Mouse (Mus musculus): ENCODE measurements around the gene Abcg1. TPM values are rescaled to one million over a fixed set of nuclear protein-coding genes. Genes with fewer than 3 reads are reported as not detected.

Gene Abcg1
- total RNA-seq, 2 experiments from 2014 or later, result 3.8 to 6.0 TPM

- intact Hi-C loops (cut with DNase I), result loop anchor here (5.0 kb wide), 1 partner anchor 43 kb away; no protein-coding TSS in a partner anchor
- DNase-seq (ENCODE audit: low spot score), result no peak
These were observed 17.2 kb downstream of the Abcg1 start for GRCm38 (mm10) chr17:31074666-31075065.

- DNase-seq (ENCODE audit: low spot score), result no peak
- intact Hi-C loops (cut with DNase I), result loop anchor here (5.0 kb wide), 1 partner anchor 42 kb away; no protein-coding TSS in a partner anchor
These were observed 18.0 kb downstream of the Abcg1 start for GRCm38 (mm10) chr17:31075471-31075870.

DNA sequence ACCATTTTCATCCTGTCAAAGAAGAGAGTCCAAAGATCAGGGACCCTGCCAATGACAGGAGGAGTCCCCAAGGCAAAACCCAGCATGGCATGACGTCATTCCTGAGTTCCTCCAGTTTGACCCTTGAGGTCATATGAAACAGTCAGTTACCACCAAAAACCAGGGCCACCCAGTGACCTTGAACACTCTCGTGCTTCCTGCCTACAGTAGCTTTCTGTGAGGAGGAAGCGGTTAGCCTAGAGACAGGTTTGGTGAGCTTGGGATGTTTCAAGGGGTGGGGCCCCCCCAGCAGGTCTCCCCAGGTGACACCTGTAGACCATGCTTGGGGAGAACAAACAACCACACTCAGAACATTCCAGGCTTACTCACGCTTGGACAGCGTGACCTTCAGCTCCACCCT is 20.1 kb downstream of the Abcg1 start:
- intact Hi-C loops (cut with DNase I), result loop anchor here (5.0 kb wide), 1 partner anchor 40 kb away; no protein-coding TSS in a partner anchor
- DNase-seq (ENCODE audit: low spot score), result no peak

GRCm38 (mm10) chr17:31078581-31078980 is 21.1 kb downstream of the Abcg1 start:
- no peak for DNase-seq (ENCODE audit: low spot score)
- intact Hi-C loops (cut with DNase I), result loop anchor here (5.0 kb wide), 1 partner anchor 39 kb away; no protein-coding TSS in a partner anchor

DNA sequence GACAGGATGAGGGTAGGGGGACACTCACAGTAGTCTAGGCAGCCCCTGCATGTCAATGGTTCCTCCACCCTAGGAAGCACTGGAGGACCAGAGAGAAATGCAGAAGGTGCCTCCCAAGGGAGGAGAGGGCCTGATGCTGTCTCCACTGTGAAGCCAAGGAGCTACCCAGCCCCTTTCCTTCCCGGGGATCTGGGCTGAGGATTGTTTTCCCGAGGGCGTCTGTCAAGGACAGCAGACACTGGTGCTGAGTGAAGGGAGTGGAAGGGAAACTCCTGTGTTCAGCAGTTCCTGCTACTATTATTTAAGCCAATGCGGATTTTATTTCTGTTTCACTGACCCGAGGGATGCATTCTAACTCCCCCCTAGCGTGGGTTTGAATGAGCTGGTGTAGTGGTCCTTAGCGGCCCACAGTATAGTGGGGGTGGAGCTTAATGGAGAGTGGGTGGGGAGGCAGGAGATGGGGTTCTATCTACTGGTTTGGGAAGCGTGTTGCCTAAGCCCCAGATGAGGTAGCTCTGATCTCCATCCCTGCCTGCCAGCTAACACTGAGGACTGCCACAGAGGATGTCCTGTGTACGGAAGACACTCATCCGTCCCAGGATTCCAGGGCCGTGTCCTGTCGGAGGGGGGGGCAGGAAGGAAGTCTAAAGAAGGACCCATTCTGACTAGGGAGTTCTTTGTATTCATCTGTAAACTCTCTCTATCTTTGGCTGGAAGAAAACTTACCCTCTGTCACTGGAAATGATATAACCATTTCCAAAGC is 21.8 kb downstream of the Abcg1 start:
- DNase-seq (ENCODE audit: low spot score), result no peak
- intact Hi-C loops (cut with DNase I), result loop anchor here (1.0 to 5.0 kb wide), 2 partner anchors 19 to 38 kb away; no protein-coding TSS in a partner anchor

GRCm38 (mm10) chr17:31082296-31083078 is 25.0 kb downstream of the Abcg1 start:
- intact Hi-C loops (cut with DNase I), result no loop called here
- DNase-seq (ENCODE audit: low spot score), result no peak

DNA sequence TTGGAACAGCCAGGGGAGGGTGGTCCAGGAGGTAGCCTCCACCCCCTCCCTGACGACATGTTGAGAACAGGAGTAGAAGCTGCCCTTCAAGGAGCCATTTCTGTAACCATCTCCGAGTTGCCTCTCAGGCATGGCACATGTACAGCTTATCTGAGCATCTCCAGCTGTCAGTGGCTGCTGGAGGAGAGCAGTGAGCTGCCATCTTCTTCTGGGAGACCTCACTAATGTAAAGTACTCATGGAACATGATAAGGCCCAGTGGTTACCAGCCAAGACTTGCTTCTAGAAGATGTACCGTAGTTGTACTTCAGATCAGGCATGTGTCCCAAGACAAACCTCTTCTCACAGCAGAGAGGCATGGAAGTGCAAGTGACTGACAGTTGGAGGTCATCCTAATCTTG is 28.0 kb downstream of the Abcg1 start:
- intact Hi-C loops (cut with DNase I), result no loop called here
- DNase-seq (ENCODE audit: low spot score), result no peak

DNA sequence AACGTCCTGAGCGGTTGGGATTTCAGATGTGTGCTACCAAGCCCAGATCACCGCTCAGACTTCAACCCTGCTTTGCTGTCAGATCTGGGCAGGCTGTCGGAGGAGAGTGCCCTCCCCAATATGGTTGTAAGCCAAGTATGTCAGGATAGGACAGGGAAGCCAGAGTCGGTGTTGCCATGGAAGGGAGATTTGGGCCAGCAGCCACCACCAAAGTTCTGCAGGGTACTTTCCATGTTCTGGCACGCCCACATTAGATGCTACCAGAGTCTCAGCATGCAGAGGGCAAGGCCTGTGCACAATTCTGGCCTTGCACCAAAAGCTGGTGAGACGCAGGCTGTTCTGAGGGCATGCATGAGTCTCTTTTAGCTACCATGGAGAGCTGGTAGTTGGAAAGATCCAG is 28.7 kb downstream of the Abcg1 start:
- no peak for DNase-seq (ENCODE audit: low spot score)
- intact Hi-C loops (cut with DNase I), result no loop called here

DNA sequence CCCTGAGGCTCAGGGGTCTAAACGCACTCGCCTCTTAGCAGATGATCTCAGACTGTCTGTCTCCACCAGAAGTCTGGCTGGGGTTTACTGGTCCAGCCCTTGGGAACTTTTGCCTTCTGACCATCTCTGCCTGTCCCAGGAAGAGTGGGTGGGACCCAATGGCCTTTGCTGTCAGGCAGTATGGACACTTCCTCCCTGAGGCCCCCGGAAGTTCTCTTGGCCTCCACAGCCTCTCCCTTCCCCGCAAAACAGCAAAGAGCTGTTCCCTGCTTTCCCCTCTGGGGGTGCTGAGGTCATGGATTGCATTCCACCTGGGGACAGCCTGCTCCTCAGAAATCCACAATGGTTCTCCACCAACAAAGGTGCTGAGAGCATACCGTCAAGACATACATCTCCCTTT is 31.2 kb downstream of the Abcg1 start:
- DNase-seq (ENCODE audit: low spot score), result no peak
- intact Hi-C loops (cut with DNase I), result no loop called here

- intact Hi-C loops (cut with DNase I), result no loop called here
- DNase-seq (ENCODE audit: low spot score), result no peak
These were observed 32.4 kb downstream of the Abcg1 start for GRCm38 (mm10) chr17:31089848-31090247.

DNA sequence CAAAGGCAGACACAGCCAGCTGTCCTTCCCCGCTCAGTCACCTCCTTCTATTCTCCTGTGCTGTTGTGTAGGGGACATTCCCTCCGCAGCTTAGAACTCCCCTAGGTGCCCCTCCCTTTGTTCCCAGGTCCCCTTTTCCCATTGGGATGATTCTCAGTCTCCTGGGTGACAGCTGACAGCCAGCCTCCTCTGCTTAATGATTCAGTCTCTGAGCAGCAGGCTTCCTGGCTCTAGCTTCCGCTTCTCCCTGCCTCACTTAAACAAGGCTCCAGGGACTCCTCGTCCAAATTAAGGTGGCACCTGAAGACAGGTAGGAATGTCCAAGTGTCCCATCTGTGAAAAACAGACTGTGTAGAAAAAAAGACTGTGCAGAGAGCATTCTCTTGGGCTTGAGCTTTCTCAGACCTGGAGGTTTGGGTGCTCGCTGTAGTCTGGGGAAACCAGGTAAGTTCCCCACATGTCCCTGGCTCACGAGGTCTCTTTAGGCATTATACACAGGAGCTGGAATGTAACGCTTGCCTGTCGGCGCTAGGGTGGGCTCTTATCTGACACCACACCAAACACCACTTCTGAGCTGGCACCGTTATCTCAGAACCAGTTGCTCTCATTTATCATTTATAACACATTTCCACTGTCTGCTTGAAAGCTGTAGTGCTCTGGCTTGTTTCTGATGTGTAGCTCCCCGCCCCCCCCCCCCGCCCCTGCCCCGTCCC is 33.7 kb downstream of the Abcg1 start:
- DNase-seq (ENCODE audit: low spot score), result no peak
- intact Hi-C loops (cut with DNase I), result no loop called here

DNA sequence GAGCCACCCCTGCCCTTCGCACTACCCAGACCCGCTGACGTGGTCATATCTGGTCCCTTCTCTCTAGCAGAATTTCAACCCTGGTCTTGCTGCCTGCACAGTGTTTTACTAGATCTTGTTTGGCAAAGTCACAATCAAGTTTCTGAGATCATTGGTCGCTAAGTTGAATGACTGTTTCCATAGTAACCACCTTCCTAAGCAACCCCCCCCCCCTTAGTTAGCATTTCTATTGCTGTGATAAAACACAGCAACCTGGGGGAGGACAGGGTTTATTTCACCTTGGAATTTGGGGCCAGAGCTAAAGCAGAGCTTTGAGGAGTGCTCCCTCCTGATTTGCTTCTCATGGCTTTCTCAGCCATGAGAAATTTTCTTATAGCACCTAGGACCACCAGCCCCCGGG is 37.3 kb downstream of the Abcg1 start:
- intact Hi-C loops (cut with DNase I), result no loop called here
- no peak for DNase-seq (ENCODE audit: low spot score)

DNA sequence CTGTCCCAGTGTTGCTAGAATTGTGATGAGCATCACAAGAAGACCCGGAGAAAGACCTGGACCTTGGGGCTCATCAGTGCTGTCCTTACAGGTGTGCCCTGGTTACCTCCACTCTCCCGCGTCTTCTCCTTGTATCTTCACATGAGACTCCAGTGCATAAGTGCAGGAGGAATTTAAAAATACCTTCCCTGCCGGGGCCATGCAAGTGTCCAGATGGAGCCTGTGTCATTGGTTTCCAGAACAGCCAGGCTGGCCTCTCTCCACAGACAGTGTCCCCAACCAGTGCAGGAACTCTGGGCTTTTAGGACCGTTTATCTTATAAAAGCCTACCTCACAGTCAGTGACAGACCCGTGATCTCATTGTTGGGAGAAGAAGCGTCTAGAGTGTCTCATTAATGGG is 38.1 kb downstream of the Abcg1 start:
- intact Hi-C loops (cut with DNase I), result no loop called here
- DNase-seq (ENCODE audit: low spot score), result no peak

DNA sequence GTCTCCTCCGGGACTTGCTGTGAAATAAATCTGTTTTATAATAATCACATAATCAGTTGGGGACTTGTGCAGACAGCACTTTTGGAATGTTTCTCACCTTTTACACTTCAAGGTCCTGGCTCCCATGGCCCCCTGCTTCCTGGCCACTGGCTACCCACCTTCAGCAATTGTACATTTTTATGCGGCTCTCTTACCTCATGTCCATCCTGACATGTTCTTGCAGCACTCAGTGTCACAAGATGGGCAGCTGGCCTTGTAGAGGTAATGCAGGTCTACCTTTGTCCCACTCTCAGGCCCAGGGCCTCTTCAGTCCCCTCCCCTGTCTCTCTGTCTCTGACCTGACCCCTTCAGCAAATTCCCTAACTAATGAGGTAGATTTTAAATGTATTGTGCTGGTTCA is 39.4 kb downstream of the Abcg1 start:
- intact Hi-C loops (cut with DNase I), result no loop called here
- DNase-seq (ENCODE audit: low spot score), result no peak

DNA sequence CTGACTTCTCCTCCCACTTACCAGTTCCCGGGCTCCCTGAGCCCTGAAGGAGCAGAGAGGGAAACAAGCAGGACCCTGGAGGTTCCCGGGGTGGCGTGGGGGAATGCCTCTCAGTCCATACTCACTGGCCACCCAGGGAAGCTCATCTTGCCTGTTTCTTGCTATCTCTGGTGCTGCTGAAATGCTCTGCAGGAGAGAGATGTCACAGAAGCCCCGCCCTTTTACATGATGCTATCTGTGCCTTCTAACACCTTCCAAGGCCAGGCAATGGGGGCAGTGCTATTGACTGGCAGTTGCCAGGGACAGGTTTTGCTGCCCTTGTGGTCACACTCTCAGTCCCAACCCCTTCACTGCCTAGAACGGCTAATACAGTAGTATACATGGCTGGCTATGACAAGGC is 41.3 kb downstream of the Abcg1 start:
- no peak for DNase-seq (ENCODE audit: low spot score)
- intact Hi-C loops (cut with DNase I), result no loop called here

DNA sequence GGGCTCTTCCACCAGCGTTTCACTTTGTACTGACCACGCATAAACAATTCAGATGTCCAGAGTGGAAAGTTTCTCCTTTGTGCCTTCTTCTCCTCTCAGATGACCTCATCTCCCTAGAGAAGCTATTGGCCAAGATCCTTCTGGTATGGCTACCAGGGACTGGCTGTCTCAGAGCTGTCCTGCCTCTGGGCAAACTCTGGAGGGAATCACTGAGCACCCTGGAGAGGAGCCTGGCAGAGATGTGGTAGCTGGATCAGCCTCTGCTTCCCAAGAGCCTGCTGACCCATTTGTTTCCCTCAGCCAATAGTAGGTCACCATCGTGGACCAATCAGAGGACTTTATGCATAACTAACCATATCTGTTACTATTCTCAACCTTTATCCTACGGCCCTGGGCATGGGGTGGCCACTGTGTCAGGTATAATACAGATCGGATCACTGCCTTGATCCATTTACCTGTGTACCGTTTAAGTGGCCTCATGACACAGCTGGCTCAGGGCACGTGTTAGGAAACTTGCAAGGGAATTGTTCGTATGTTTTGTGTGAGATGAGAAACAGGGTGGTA is 45.6 kb downstream of the Abcg1 start:
- DNase-seq (ENCODE audit: low spot score), result no peak
- intact Hi-C loops (cut with DNase I), result no loop called here

- intact Hi-C loops (cut with DNase I), result no loop called here
- DNase-seq (ENCODE audit: low spot score), result no peak
These were observed 46.3 kb downstream of the Abcg1 start for GRCm38 (mm10) chr17:31103823-31104222.

- intact Hi-C loops (cut with DNase I), result no loop called here
- no peak for DNase-seq (ENCODE audit: low spot score)
These were observed 50.9 kb downstream of the Abcg1 start for GRCm38 (mm10) chr17:31108388-31108787.

GRCm38 (mm10) chr17:31113191-31113856 is 55.8 kb downstream of the Abcg1 start:
- no peak for DNase-seq (ENCODE audit: low spot score)
- intact Hi-C loops (cut with DNase I), result no loop called here

DNA sequence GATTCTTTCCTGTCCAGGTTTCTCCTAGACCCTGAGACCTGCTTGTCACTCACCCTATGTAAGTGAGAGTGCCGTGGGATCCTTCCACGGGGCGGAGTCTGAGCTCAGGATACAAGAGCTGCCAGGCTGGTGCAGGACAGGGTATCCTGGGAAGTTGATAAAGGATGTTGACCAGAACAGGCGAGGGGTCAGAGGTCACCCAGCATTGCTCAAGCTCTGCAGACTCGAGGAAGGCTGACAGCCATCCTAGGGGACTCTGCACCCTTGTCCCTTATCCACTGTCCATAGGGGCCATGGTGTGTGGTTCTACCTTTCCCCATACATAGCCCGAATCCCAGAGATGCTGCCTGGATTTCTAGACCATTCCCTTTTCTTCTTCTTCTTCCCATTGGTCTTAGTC is 58.6 kb downstream of the Abcg1 start:
- intact Hi-C loops (cut with DNase I), result loop anchor here (5.0 kb wide), 1 partner anchor 39 kb away; no protein-coding TSS in a partner anchor
- no peak for DNase-seq (ENCODE audit: low spot score)
